Mouse (Mus musculus) A20 (cell line): ENCODE data around the gene Chrne.

Experiments used
- DNase-seq: peaks from one replicate; pipeline ENCODE4 v3.0.0-alpha.2; 2011; ENCODE audit warnings: low read depth, low spot score

Chrne gene

DNA sequence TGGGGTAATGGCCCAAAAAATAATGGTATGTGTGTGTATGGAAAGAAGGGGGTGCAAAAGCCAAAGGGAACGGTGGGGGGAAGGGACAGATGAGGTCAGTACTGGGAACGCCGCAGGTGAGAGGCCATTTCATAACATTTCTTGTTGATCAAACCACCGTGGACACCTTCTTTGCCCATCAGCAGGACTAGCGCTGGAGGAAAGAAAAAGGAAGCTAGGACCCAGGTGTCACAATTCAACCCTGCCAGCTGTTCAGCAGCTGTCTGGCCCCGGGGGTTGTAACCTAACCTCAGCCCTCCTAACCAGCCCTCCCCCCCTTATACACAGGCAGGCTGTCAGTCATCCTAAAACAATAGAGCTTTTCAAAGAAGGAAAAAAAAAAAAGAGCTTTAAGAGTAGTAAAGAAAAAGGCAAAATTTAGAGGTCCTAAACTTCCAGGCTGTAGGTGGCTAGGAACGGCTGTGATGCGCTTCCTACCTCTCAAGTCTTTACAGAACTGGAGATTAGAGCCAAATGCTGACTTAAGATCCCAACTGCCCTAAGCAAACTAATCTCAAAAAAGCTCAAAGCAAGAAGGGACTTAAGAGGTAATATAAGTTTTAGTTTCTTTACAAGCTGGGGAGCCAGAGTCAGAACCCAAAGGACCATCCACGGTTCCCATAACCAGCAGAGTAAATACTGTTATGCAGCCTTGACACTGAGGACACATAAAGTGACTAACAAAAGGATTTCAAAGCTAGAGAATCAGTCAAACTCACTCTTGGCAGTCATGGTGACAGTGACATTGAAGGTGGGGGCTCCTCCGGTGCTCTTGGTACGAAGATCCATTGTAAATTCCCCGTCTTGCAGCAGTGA is 33.2 kb upstream of the Chrne start:
- peak; percentile 84 for DNase-seq

- peak; percentile 47 for DNase-seq
Observed at GRCm38 (mm10) chr11:70651391-70651790, 32.4 kb upstream of the Chrne start.

GRCm38 (mm10) chr11:70650322-70651175 is 31.5 kb upstream of the Chrne start:
- peak; percentile 91 for DNase-seq

DNA sequence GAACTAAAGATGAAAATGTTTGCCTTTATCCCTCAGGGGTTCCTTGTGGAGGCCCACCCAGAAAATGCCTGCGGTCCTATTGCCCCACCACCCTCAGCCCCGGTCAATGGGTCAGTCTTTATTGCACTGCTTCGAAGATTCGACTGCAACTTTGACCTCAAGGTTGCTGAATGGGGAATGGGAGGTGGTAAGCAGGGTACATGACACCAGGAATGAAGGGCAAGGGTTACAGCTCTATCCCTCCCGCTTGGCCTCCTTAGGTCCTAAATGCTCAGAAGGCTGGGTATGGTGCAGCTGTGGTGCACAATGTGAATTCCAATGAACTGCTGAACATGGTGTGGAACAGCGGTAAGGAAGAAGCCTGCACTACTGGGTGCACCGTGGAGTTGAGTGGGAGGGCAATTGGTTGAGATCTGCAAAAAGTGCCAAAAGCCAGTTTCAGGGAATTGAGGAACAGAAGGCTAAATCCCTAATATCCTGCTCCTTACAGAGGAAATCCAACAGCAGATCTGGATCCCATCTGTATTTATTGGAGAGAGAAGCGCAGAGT is 30.2 kb upstream of the Chrne start:
- no peak for DNase-seq

DNA sequence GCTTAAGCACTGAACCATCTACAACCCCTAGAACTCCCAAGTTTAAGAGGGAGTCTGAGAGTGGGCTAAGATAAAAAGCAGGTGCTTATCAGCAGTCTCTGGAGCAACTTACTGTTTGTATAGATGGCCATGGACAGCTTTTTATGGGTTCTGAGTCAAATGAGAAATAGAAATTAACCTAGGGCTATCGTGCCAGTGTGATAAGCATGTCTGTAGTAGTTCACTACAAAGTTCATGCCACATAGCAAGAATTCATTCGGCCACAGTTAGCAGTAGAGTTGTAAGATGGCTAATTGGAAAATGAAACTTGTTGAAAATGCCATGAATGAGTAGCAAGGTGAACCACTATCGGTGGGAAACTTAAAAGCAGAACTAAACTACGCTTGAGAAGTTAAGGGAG is 29.5 kb upstream of the Chrne start:
- peak; percentile 76 for DNase-seq

DNA sequence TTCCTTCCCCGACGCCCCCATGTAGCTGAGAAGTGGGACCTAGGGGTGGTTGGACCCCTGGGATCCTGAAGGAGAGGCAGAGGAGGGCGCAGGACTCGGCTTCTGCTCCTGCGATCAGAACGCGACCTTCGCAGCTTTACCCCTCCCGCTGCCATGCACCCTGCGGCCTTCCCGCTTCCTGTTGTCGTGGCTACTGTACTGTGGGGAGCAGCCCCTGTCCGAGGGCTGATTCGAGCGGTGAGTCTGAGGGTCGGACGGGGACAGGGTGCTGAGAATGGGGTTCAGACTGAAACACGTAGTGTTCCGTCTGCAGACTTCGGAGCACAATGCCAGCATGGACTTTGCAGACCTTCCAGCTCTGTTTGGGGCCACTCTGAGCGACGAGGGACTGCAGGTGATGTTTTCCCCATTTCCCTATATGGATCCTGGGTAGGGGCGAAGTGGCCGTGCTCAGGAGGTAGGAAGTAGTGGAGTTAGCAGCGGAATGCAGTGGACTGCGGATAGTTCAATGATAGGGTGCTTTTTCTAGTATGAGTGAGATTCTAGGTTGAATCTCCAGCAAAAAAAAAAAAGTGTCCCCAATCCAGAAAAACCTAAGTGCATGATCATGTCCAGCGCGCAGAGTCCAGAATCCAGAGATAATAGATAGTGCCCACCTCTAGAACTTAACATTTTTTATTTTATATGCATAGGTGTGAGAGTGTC is 28.9 kb upstream of the Chrne start:
- DNase-seq, result no peak

DNA sequence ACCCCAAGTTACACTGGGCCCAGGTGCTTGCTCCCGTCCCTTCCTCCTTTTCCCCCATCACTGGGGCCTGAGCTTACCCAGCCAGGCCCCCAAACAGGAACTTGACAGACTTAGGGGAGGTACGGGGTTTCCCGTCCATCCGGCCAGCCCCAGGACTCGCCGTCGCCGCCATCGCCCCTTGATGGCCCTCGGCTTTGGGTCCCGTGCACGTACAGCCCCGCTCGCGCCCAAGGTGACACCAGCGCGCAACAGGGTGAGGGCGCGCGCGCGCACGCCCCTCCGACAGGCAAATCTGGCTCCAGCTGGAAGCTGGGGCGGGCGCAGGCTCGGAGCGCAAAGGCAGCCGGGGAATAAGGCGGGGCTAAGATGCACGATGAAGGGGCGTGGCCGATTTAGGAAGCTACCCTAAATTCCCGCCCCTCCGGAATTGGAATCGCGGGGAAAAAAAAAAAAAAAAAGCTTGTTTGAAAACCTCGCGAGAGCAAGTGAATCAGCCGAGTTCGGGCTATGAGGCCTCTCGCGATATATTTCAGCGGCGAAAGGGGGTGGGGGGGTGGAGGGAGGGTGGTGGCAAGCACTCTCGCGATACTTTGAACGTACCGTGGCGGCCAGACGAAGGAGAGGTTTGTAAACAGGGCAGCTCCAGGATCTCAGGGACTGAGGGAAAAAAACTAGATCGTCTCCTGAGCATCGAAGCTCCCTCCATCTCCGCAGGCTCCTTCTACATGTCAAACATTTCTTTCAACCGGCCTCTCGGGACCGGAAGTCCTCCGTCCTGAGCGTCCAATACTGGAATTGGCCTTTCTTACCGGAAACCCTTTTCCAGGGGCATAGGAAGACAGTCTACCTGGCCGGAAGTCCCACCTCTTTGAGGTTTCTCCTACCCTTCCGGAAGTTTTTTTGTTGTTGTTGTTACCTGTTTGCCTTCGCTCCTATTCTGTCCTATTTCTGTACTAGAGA is 28.0 kb upstream of the Chrne start, which contains the start of the genes Rnf167 and Slc25a11:
Gene Rnf167, plus strand, starts transcription at position 545 of the 960 bp plus-strand sequence.
Gene Slc25a11, minus strand, starts transcription at position 789 of the 960 bp plus-strand sequence.
- peak; percentile 100 for DNase-seq

GRCm38 (mm10) chr11:70646259-70646555 is 27.2 kb upstream of the Chrne start:
- no peak for DNase-seq

- no peak for DNase-seq
Observed at GRCm38 (mm10) chr11:70645461-70646258, 26.6 kb upstream of the Chrne start.

GRCm38 (mm10) chr11:70644564-70645103 is 25.6 kb upstream of the Chrne start:
- no peak for DNase-seq

DNA sequence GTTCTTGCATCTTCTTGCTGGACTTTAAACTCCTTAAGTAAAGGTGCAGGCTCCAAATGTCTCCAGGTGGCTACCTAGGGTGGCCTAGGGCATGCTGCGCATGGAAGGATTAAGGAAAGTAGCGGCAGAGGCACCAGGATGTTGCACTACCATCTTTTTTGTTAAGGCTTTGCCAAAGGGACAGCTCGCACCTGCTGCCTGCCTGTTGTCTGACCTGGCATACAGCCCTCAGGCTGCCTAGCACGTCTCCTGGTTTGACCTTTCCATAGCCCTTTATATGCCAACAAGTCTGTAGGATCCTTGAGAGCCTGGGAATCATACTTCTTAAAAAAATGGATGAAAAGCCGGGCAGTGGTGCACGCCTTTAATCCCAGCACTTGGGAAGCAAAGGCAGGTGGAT is 24.0 kb upstream of the Chrne start:
- DNase-seq, result no peak

GRCm38 (mm10) chr11:70641241-70641640 is 22.2 kb upstream of the Chrne start:
- no peak for DNase-seq

DNA sequence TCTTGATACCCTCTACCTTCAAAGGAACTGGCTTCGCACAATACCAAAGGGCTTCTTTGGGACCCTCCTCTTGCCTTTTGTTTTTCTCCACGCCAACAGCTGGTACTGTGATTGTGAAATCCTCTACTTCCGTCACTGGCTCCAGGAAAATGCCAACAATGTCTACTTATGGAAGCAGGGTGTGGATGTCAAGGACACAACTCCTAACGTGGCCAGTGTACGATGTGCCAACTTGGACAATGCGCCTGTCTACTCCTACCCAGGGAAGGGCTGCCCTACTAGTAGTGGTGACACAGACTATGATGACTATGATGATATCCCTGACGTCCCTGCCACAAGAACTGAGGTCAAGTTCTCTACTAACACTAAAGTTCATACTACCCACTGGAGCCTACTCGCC is 21.0 kb upstream of the Chrne start:
- DNase-seq, result no peak

GRCm38 (mm10) chr11:70638714-70639278 is 19.8 kb upstream of the Chrne start, which contains the start of gene Gp1ba:
Gp1ba (plus strand) TSS chr11:70639122.
- no peak for DNase-seq

DNA sequence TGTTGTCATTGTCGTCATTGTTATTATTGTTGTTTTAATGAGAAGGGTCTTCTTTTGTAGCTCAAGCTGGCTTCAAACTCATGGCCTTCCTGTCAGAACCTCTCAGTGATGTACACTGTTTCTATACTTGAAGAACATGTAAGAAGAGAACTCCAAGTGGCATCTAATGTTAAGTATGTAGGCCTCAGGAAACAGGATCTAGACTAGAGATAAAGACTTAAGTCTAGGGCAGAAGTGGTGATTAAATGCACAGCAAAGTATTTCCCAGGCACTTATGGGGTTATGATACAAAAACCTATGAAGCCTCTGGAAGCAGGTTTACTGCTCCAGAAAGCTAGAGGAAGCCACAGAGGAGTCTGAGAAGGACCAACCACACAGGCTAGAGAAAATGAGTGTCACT is 19.3 kb upstream of the Chrne start:
- no peak for DNase-seq

DNA sequence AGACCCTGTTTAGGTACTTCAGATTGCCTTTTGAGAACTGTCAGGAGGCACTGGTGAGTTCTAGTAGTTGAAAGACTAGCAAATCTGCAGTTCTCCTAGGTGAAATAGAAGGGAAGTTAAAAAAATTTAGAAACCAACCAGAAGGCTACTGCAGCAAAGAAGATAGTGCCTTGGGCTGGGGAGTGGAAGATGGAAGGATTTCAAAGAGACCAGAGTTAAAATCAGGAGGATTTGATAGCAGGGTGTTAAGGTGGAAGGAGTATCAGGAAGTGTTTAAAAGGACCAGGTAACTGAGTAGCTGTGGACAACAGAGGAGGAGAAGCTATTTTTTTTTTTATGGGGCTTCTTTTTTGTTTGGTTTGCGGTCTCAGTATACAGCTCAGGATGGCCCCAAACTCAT is 18.7 kb upstream of the Chrne start:
- no peak for DNase-seq

DNA sequence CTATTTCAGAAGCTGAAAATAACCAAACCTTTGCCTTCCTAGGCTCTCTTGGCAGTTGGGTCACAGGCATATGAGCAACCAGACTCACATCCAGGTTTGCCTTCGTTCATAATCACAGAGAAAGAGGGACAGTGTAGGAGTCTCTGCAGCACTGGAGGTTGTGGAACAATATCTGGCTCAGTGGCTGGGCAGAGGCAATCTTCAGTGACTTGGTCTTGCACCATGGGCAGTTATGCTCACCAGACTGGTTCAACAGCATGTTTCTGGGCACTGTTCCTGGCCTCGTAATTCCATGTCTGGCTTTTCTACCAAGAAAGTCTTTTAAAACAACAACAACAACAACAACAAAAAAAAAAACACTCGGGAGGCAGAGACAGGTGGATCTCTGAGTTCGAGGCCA is 16.6 kb upstream of the Chrne start:
- DNase-seq, result no peak

GRCm38 (mm10) chr11:70630129-70630528 is 11.1 kb upstream of the Chrne start:
- DNase-seq, result no peak

DNA sequence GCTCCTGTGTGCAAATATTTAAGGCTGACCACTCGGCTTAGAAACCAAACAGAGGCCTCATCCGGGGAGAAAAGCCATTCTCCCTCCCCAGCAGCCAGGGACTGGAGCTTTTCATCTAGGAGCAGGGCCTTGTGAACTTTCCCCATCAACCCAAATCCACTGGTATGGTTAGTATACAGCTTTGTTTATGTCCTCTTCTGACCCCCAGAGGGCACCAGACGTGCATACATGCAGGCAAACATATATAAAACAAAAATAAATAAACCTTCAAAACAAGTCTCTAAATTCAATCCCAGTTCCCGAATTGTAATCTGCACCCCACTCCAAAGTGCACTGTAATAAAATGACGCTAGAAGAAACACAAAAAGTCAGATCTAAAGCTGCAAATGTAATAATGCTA is 10.5 kb upstream of the Chrne start:
- DNase-seq, result peak; percentile 72
